Mouse (Mus musculus) liver, postnatal 0 days (tissue): ENCODE measurements at regions not wholly inside any gene's neighbourhood (a gene's known extent, or its start where the extent isn't known, plus 50 kb on each side); places are given as distances from the start of the nearest gene placed in this dataset.

Source experiments
- CTCF ChIP-seq: sonication (generic); IDR thresholded peaks from 2 replicates; pipeline ENCODE4 v1.5.1; 2016; ENCODE audit warnings: antibody characterized with exemption, low read depth
- EP300 ChIP-seq: IDR thresholded peaks from 2 replicates; pipeline ENCODE4 v1.6.1; 2016; ENCODE audit warnings: antibody characterized with exemption, low read depth, mild to moderate bottlenecking

GRCm38 (mm10) chr10:15310650-15311049 lies 592.6 kb upstream of the Gje1 start:
- TF ChIP-seq CTCF = no peak
- no peak for TF ChIP-seq EP300
